Mouse (Mus musculus) myocyte (in vitro differentiated cells): ENCODE measurements at regions not wholly inside any gene's neighbourhood (a gene's known extent, or its start where the extent isn't known, plus 50 kb on each side); places are given as distances from the start of the nearest gene placed in this dataset.

Experiments
- MAX ChIP-seq: IDR thresholded peaks from one replicate; pipeline ENCODE4 v1.6.1; 2011; ENCODE audit warnings: low read depth, mild to moderate bottlenecking, control low read depth
- MYOD1 ChIP-seq, 3 experiments: IDR thresholded peaks; one replicate each; pipeline ENCODE4 v1.6.1; 2011; ENCODE audit warnings: control low read depth in 2 of 3, low read depth in 2 of 3, mild to moderate bottlenecking in 2 of 3, moderate library complexity in 1 of 3; ENCODE audit not compliant: insufficient read length in 2 of 3, control insufficient read depth in 1 of 3
- POLR2A ChIP-seq: IDR thresholded peaks from one replicate; pipeline ENCODE4 v1.6.1; 2011; ENCODE audit warnings: low read depth, mild to moderate bottlenecking, control low read depth, moderate library complexity; ENCODE audit not compliant: insufficient read length
- POLR2AphosphoS2 ChIP-seq: IDR thresholded peaks from one replicate; pipeline ENCODE4 v1.6.1; 2011; ENCODE audit warnings: low read depth, control low read depth; ENCODE audit not compliant: insufficient read length
- REST ChIP-seq: IDR thresholded peaks from one replicate; pipeline ENCODE4 v1.6.1; 2011; ENCODE audit warnings: mild to moderate bottlenecking, control low read depth, moderate library complexity; ENCODE audit not compliant: insufficient read depth, insufficient read length
- TCF12 ChIP-seq: IDR thresholded peaks from one replicate; pipeline ENCODE4 v1.6.1; 2011; ENCODE audit warnings: mild to moderate bottlenecking, control low read depth; ENCODE audit not compliant: poor library complexity, insufficient read depth, severe bottlenecking

DNA sequence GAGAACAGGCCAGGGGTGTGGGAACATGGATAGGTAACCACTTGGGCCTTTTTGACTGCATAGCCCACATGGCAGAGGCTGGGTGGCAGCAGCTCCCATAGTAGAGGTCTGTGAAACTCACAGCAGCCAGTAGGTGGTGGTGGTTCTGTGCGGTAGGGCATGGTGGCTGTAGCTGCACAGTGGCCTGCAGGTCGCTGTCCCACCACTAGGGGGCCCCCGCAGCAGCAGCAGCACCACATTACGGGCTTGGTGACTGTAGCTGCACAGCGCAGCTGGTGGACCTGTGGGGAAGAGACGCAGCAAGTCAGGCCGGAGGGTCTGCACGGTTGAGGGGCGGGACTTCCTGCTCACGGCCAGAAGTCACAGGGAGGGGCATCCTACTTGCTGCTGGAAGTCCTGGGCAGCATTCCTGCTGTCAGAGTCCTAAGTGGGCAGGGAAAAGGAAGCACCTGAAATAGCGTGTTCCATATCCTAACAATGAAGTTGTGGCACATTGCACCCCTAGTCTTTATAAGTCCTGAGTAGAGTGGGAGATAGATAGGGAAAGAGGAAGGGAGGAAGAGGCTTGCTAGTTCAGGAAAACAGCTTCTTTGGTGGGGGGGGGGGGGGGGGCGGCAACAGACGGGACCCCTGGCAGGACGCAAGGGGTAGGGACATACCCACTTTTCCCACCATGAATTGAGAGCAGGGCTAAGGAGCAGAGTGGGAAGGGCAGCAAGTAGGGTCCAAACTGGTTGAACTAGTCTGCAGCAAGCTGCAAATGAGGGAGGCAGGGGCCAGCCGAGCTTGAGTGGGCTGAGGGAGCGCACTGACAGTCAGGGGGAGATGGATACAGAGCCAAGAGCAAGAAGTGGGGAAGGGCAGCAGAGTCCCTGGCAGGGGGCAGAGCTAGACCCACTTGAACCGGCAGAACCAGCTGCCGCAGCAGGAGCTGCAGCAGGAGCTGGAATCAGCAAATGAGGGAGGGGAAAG lies 141.4 kb downstream of the Zxdb start:
- TF ChIP-seq POLR2AphosphoS2 (no peak), MAX (no peak), REST (no peak), POLR2A (peak; percentile 18), TCF12 (no peak), MYOD1 (IDR thresholded peaks at IDR 0.05; ENCODE audit: control insufficient read depth in 1 of 3, insufficient read length in 2 of 3, low read depth in 2 of 3) (peak in 2 of 3 experiments; percentile 13 to 64)
